Mouse (Mus musculus) A20 (cell line): Measurements from ENCODE around the gene Msgn1.

Experiments used
- DNase-seq: peaks from one replicate; pipeline ENCODE4 v3.0.0-alpha.2; 2011; ENCODE audit warnings: low read depth, low spot score

The Msgn1 gene

GRCm38 (mm10) chr12:11198551-11198950, 10.2 kb downstream of the Msgn1 start:
- DNase-seq: no peak

GRCm38 (mm10) chr12:11198026-11198425, 10.7 kb downstream of the Msgn1 start:
- DNase-seq: no peak

- DNase-seq: no peak
Observed at GRCm38 (mm10) chr12:11196830-11197229, 11.9 kb downstream of the Msgn1 start.

- peak; percentile 65 for DNase-seq
Observed at GRCm38 (mm10) chr12:11196142-11196597, 12.6 kb downstream of the Msgn1 start.

DNA sequence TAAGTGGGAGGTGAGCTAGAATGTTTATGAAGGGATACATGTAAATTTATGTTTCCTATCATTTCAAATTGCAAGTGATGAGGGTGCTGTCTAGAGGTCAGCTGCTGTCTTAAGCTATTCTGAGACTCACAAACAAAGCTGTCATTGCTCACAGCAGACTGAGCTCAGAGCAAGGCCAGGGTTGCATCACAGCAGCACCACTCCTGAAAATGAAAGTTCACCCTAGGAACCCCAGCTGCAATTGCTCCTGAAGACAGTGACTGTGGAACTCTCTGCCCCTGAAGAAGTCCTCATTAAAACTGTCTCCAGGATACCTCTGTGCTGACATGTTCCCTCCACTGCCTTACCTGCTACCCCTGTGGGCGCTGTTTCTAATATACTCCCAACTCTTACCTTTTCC, 13.7 kb downstream of the Msgn1 start:
- peak; percentile 34 for DNase-seq

- peak; percentile 92 for DNase-seq
Observed at GRCm38 (mm10) chr12:11178486-11179154, 30.2 kb downstream of the Msgn1 start.

GRCm38 (mm10) chr12:11177408-11178394, 31.1 kb downstream of the Msgn1 start:
- peak; percentile 58 for DNase-seq

- DNase-seq: no peak
Observed at GRCm38 (mm10) chr12:11158670-11159069, 50.1 kb downstream of the Msgn1 start.
